Mouse (Mus musculus): ENCODE data around the gene Magi1. TPM values are rescaled to one million over a fixed set of nuclear protein-coding genes. Genes with fewer than 3 reads are reported as not detected.
A peak's percentile ranks its signal among the peaks of the same experiment; 100 is the strongest.

Magi1 gene
- total and polyA plus RNA-seq, 2 experiments from 2014 or later = 27.6 to 45.4 TPM

DNA sequence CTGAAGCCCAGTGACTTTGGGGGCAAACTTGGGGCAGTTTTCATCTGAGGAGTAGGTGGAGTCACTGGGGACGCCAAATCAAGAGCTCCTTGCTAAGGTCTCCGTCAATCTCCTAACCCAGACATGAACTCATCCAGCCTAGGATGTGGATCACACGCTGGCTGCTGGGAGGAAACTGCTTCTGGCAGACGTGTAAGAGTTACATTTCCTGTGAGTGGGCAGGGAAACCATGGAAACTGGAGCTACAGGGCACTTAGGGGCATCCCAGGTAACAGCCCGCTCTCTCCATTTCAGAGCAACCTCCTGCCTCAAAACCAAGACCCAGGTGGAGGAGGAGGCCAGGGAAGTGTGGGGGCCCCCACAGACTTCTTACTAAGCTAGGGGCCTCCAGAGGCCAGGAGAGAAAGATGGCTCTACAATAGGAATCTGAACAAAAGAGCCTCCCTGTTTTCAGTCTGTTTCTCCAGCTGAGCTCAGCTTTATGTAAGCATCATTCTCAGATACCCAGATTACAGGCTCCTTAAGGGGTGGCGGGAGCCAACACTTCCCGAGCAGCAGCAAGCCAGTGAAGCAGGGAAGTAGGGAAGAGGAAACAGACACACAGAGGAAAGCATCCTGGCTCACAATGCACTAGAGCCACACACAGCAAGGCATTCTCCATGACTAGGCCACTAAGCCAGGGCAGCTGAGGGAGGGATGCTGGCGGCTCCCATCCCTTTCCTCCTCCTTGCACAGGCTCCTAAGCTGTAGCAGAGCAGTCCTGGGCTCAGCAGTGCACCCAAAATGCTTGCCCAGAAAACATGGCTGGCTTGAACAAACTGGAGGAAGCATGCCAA, 427.7 kb downstream of the Magi1 start:
- DNase-seq (ENCODE audit: low spot score) (peak; percentile 33), ATAC-seq (ENCODE audit: low FRiP score) (no peak)
- no peak for TF ChIP-seq CTCF (IDR thresholded peaks at IDR 0.05)
- WGBS = 24% methylated on average over 8 of the region's 8 CpGs
- H3K4me2 ChIP-seq (ENCODE audit: low read depth, low read length, poor library complexity, severe bottlenecking) = no peak overlapping the region
- peaks cover 8% of the 10 kb centered on the region; the same call in 1 of the 2 replicates for H3K4me1 ChIP-seq (ENCODE audit: insufficient read depth, low read length)
- H3K36me3 ChIP-seq (ENCODE audit: insufficient read depth, low read length) = no peaks in the 10 kb centered on the region
- no peaks in the 10 kb centered on the region for H3K27me3 ChIP-seq (ENCODE audit: insufficient read depth, low read length)
- no peaks in the 10 kb centered on the region for H3K9me3 ChIP-seq (ENCODE audit: low read length)
- H3K27ac ChIP-seq (ENCODE audit: low read depth, low read length) = peak overlapping the region; percentile 27
- H3K4me3 ChIP-seq (ENCODE audit: low read depth, low read length) = no peak overlapping the region
- no peak overlapping the region for H3K9ac ChIP-seq (replicated peaks; ENCODE audit: low read length, poor library complexity, severe bottlenecking)

DNA sequence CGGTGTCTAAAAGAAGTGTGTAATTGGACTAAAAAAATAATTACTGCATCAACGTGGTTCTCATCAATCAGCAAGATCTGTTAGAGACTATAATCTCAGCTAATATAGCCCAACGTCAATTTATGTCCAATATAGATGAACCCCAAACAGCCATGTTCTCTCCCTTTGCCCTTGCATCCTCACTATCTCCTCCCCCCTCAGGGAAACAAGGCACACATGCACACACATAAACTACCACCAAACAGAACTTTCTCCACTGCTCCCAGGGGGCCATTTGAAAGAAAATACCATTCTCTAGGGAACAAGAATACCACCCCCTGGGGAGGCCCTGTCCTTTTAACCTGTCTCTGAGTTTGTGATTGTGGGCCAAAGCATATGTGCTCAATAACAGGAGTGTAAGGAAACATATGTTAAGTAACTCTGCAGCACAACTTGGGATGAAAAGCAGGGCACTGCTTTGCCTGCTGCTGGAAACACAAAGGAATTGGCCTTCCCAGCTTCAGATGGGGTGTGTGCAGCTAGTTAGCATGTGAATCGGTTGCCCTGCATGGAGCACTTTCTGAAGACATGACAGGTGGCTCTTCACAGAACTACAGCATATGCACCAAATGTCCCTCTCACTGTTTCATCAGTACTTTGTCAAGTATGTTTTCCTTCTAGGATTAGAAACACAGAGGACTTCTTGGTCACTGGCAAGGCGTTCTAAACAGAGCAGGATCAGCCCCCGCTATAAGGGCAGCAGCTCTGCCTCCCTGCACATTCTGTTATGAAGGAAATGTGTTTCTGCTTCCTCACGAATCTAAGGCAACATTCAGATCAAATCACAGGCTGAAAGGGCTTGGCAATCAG, 434.6 kb downstream of the Magi1 start:
- DNase-seq (ENCODE audit: low spot score) (peak; percentile 27), ATAC-seq (ENCODE audit: low FRiP score) (no peak)
- TF ChIP-seq CTCF (IDR thresholded peaks at IDR 0.05) = no peak
- Histone ChIP-seq H3K4me2 (ENCODE audit: low read depth, low read length, poor library complexity, severe bottlenecking) (no peak overlapping the region), H3K4me3 (ENCODE audit: low read depth, low read length) (no peak overlapping the region), H3K27ac (ENCODE audit: low read depth, low read length) (peak overlapping the region; percentile 26; the same call in 1 of the 2 replicates), H3K9me3 (ENCODE audit: low read length) (no peaks in the 10 kb centered on the region), H3K27me3 (ENCODE audit: insufficient read depth, low read length) (no peaks in the 10 kb centered on the region), H3K36me3 (ENCODE audit: insufficient read depth, low read length) (no peaks in the 10 kb centered on the region), H3K4me1 (ENCODE audit: insufficient read depth, low read length) (peaks cover 10% of the 10 kb centered on the region; the same call in 1 of the 2 replicates), H3K9ac (replicated peaks; ENCODE audit: low read length, poor library complexity, severe bottlenecking) (0 out of 2 replicates have a peak overlapping the region, but pooled peaks have one; percentile 33)
- 21% methylated on average over 7 of the region's 7 CpGs for WGBS

DNA sequence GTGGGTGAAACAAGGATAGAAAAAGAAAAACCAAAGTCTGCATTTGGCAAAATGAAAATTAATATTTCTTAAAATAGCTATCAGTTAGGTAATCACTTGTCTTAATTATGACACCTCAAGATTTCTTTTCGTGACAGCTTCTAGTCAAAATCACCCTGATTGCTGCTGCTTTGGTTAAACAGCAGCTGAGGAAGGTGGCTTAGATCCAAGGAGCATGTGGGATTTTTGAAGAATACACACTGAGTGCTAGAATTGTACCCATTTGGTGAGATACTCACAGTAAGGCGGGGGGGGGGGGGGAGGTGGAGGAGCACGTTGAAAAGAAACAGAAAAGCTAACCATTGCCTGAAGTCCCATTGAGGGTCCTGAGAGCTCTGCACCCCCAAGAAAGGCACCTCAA, 438.2 kb downstream of the Magi1 start:
- Histone ChIP-seq H3K4me2 (ENCODE audit: low read depth, low read length, poor library complexity, severe bottlenecking) (no peak overlapping the region), H3K27ac (ENCODE audit: low read depth, low read length) (no peak overlapping the region), H3K36me3 (ENCODE audit: insufficient read depth, low read length) (no peaks in the 10 kb centered on the region), H3K27me3 (ENCODE audit: insufficient read depth, low read length) (no peaks in the 10 kb centered on the region), H3K9me3 (ENCODE audit: low read length) (no peaks in the 10 kb centered on the region), H3K9ac (replicated peaks; ENCODE audit: low read length, poor library complexity, severe bottlenecking) (no peak overlapping the region), H3K4me1 (ENCODE audit: insufficient read depth, low read length) (peaks cover 10% of the 10 kb centered on the region; the same call in 1 of the 2 replicates), H3K4me3 (ENCODE audit: low read depth, low read length) (no peak overlapping the region)
- ATAC-seq (ENCODE audit: low FRiP score) = no peak
- WGBS = 65% methylated on average over 3 of the region's 3 CpGs
- TF ChIP-seq CTCF (IDR thresholded peaks at IDR 0.05) = no peak
- DNase-seq (ENCODE audit: low spot score) = no peak

DNA sequence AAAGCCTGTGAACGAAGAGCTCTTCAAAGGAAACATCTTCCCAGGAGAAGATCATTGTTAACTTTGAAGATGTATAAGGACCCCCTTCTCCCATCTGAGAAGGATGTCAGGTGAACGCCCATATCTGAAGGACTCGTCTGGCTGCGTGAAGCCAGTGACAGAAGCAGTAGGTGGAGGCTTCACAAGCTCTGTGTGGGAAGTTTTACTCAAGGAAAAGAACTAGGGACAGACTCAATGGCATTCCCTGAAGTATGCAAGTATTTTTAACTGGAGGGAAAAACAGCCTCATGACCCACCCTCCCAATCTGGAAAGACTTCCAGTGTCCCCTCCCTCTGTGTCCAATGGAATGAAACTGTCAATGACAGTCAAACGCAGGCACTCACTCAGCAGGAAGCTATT, 438.6 kb downstream of the Magi1 start:
- ATAC-seq (ENCODE audit: low FRiP score) = no peak
- WGBS = 51% methylated on average over 5 of the region's 5 CpGs
- Histone ChIP-seq H3K9me3 (ENCODE audit: low read length) (no peaks in the 10 kb centered on the region), H3K4me1 (ENCODE audit: insufficient read depth, low read length) (peaks cover 10% of the 10 kb centered on the region; the same call in 1 of the 2 replicates), H3K4me3 (ENCODE audit: low read depth, low read length) (no peak overlapping the region), H3K4me2 (ENCODE audit: low read depth, low read length, poor library complexity, severe bottlenecking) (no peak overlapping the region), H3K36me3 (ENCODE audit: insufficient read depth, low read length) (no peaks in the 10 kb centered on the region), H3K27ac (ENCODE audit: low read depth, low read length) (no peak overlapping the region), H3K9ac (replicated peaks; ENCODE audit: low read length, poor library complexity, severe bottlenecking) (no peak overlapping the region), H3K27me3 (ENCODE audit: insufficient read depth, low read length) (no peaks in the 10 kb centered on the region)
- no peak for TF ChIP-seq CTCF (IDR thresholded peaks at IDR 0.05)
- no peak for DNase-seq (ENCODE audit: low spot score)

DNA sequence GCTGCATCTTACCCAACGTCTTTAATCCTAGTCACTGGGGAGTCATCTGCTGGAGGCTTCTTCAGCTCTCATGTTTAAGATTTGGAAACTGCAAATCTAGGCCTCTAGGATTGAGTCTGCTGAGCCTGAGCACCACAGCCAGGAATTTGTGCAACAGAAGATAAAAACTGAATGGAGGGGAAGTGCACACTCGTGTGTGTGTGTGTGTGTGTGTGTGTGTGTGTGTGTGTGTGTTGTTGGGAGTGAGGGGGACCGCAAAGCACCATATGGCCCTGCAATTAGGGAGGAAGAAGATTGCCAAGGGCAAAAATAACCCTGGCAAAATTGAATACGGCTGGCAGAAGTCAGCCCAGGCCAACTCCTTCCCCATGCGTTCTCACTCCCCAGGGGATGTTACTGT, 439.1 kb downstream of the Magi1 start:
- ATAC-seq (ENCODE audit: low FRiP score) = no peak
- no peaks in the 10 kb centered on the region for H3K9me3 ChIP-seq (ENCODE audit: low read length)
- H3K27me3 ChIP-seq (ENCODE audit: insufficient read depth, low read length) = no peaks in the 10 kb centered on the region
- 41% methylated on average over 5 of the region's 5 CpGs for WGBS
- H3K36me3 ChIP-seq (ENCODE audit: insufficient read depth, low read length) = no peaks in the 10 kb centered on the region
- no peak overlapping the region for H3K4me3 ChIP-seq (ENCODE audit: low read depth, low read length)
- H3K4me2 ChIP-seq (ENCODE audit: low read depth, low read length, poor library complexity, severe bottlenecking) = no peak overlapping the region
- peaks cover 9% of the 10 kb centered on the region; the same call in 1 of the 2 replicates for H3K4me1 ChIP-seq (ENCODE audit: insufficient read depth, low read length)
- no peak overlapping the region for H3K9ac ChIP-seq (replicated peaks; ENCODE audit: low read length, poor library complexity, severe bottlenecking)
- DNase-seq (ENCODE audit: low spot score) = peak; percentile 48
- H3K27ac ChIP-seq (ENCODE audit: low read depth, low read length) = no peak overlapping the region
- no peak for TF ChIP-seq CTCF (IDR thresholded peaks at IDR 0.05)

Data from midbrain, postnatal 0 days (tissue).